Mouse (Mus musculus): ENCODE results near the gene Pkhd1. TPM values are rescaled to one million over a fixed set of nuclear protein-coding genes. Genes with fewer than 3 reads are reported as not detected.

The Pkhd1 gene
- polyA plus RNA-seq, 1 experiment: not detected

DNA sequence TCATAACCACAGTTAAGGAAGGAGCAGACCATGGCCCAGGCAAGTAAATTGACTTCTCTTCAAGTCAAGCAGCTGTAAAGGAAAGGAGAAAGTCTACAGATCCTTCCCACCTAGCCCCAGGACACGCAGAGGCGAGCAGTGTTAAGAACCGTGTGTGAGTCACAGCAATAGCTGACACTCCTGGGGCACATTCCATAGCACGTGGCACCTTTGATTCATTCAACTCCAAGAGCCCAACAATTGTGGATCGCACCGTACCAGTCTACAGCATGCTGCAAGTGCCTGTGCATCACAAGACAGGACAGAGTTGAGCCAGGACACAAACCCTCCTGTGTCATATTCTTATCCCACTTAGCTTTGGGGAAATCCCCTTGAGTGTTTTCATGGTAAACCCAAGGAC lies 306.9 kb downstream of the Pkhd1 start:
- H3K4me3 ChIP-seq (ENCODE audit: insufficient read depth, low read length): no peak overlapping the region
- TF ChIP-seq POLR2A (IDR thresholded peaks at IDR 0.05; ENCODE audit: borderline replicate concordance, low read depth, low read length): no peak
- TF ChIP-seq CTCF (IDR thresholded peaks at IDR 0.05; ENCODE audit: low read depth, low read length): no peak
- no peak overlapping the region for H3K27ac ChIP-seq (ENCODE audit: insufficient read depth, low read depth, low read length)
- no peaks in the 10 kb centered on the region for H3K4me1 ChIP-seq (ENCODE audit: control insufficient read depth, insufficient read depth, low read length)

DNA sequence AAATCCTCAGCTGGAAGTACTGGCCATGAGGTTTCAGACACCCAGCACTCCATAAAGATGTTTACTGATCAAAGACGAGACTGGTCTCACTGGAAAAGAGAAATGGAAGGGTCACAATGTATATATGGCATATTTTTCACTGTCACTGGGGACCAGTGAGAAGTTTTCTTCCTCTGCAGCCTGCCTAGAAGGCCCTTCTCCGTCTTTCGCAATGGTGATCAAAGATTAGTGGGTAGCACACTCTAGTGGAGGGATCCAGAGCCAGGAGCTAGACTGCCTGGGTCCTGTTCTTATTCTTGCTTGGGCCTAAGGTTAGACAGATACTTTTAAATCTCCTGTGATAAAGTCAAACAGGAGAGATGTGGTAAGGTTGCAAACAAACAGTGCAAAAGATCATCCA lies 311.7 kb downstream of the Pkhd1 start:
- no peak overlapping the region for H3K27ac ChIP-seq (ENCODE audit: insufficient read depth, low read depth, low read length)
- no peak overlapping the region for H3K4me3 ChIP-seq (ENCODE audit: insufficient read depth, low read length)
- H3K4me1 ChIP-seq (ENCODE audit: control insufficient read depth, insufficient read depth, low read length): no peaks in the 10 kb centered on the region
- TF ChIP-seq CTCF (IDR thresholded peaks at IDR 0.05; ENCODE audit: low read depth, low read length) (no peak), POLR2A (IDR thresholded peaks at IDR 0.05; ENCODE audit: borderline replicate concordance, low read depth, low read length) (no peak)

DNA sequence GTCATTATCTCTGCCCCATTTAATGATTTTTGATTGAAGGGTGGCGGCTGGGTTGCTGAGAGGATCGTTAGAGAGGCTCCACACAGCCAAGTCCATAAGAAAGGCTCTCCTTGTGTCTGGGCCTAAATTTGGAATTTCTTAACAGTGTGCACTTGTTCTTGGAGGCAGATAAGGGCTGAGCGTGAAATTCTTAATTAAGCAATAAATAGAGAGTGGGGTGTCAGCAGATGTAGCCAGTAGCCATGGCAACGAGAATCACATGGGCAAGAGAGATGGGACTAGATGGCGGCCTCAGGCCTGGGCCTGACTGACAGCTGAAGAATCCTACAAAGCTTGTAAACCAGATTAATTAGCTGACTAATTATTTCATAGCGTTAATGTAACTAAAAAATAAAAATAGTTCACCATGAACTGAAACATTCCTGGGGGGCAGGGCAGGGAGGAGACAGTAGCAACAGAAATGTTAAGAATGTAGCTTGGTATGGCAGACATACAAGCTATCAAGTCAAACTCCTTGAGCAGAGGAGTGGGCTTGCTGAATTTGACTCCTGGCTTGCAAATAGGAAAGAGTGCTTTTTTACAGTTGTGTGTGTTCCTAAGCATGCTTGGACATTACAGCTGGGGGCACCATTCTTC lies 314.8 kb downstream of the Pkhd1 start:
- H3K27ac ChIP-seq (ENCODE audit: insufficient read depth, low read depth, low read length): no peak overlapping the region
- TF ChIP-seq POLR2A (IDR thresholded peaks at IDR 0.05; ENCODE audit: borderline replicate concordance, low read depth, low read length): no peak
- TF ChIP-seq CTCF (IDR thresholded peaks at IDR 0.05; ENCODE audit: low read depth, low read length): no peak
- no peaks in the 10 kb centered on the region for H3K4me1 ChIP-seq (ENCODE audit: control insufficient read depth, insufficient read depth, low read length)
- H3K4me3 ChIP-seq (ENCODE audit: insufficient read depth, low read length): no peak overlapping the region

DNA sequence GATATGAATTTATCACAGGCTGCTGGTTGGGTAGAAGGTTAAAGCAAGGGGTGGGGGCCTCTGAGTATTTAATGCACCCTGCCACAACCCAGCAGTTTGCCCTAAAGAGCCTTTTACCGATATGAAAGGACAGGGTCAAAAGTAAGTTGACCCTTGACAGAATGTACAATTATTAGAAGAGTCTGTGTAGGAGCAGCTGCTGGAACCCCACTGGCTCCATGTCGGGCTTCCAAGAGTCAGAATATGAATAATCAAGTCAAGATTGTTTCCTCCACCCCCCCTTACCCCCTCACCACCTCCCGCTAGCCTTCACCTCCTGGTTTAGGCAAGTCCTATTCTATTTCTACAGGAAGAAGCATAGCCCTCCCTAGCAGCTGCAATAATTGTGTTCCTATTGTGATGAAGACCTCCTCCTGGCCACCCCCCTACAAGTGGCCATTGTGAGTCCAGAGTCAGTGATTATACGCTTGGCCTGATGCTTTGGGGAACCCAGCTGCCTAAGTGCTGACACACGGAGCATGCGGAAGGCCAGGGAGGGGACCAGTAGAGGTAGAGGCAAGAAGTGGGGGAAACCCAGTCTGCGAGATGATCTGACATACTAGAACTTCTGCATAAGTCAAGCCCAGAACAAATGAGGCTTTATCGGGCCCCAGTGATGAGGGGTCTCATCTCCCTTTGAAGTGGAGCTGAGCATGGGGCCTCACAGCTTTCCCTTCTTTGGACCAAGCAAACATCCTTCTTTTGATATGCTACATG lies 315.5 kb downstream of the Pkhd1 start:
- Histone ChIP-seq H3K4me1 (ENCODE audit: control insufficient read depth, insufficient read depth, low read length) (no peaks in the 10 kb centered on the region), H3K27ac (ENCODE audit: insufficient read depth, low read depth, low read length) (no peak overlapping the region), H3K4me3 (ENCODE audit: insufficient read depth, low read length) (no peak overlapping the region)
- TF ChIP-seq POLR2A (IDR thresholded peaks at IDR 0.05; ENCODE audit: borderline replicate concordance, low read depth, low read length) (no peak), CTCF (IDR thresholded peaks at IDR 0.05; ENCODE audit: low read depth, low read length) (no peak)

DNA sequence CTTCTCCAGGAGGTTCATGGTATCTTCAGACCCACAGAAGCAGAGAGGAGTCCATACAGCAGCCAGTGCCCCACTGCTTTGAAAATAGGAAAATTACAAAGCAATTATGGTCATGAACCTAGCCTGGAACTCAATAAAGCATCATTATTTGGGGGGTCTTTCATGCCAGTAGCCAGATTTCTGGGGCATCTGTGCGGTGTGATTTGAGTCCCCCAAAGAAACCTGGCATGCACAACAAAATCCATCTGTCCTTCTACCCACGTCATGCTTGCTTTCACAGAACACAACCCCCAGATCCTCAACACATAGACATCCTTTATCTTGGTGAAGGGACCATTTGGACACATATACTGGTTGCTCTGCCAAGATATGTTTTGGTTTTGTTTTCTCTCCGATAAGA lies 316.2 kb downstream of the Pkhd1 start:
- TF ChIP-seq POLR2A (IDR thresholded peaks at IDR 0.05; ENCODE audit: borderline replicate concordance, low read depth, low read length): no peak
- no peak for TF ChIP-seq CTCF (IDR thresholded peaks at IDR 0.05; ENCODE audit: low read depth, low read length)
- H3K27ac ChIP-seq (ENCODE audit: insufficient read depth, low read depth, low read length): no peak overlapping the region
- no peak overlapping the region for H3K4me3 ChIP-seq (ENCODE audit: insufficient read depth, low read length)
- H3K4me1 ChIP-seq (ENCODE audit: control insufficient read depth, insufficient read depth, low read length): no peaks in the 10 kb centered on the region

DNA sequence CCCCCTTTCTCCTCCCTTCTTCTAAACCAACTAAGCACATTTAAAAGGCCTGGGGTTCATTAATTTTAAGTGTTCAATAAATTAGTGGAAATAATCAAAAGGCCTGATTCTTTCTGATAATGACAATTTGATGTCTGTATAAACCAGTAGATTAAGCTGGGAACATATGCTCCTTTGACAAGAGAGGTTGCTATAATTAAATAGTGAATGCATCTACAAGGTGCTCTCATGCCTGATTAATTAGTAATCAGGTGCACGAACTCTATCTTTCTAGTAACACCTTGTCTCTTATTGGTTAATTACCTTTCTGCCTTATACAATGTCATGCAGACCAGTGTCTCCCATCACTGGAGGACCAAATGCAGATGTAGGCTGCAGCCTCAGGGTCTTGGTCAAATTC lies 329.2 kb downstream of the Pkhd1 start:
- Histone ChIP-seq H3K27ac (ENCODE audit: insufficient read depth, low read depth, low read length) (no peak overlapping the region), H3K4me1 (ENCODE audit: control insufficient read depth, insufficient read depth, low read length) (no peaks in the 10 kb centered on the region), H3K4me3 (ENCODE audit: insufficient read depth, low read length) (no peak overlapping the region)
- TF ChIP-seq CTCF (IDR thresholded peaks at IDR 0.05; ENCODE audit: low read depth, low read length): no peak
- TF ChIP-seq POLR2A (IDR thresholded peaks at IDR 0.05; ENCODE audit: borderline replicate concordance, low read depth, low read length): no peak

DNA sequence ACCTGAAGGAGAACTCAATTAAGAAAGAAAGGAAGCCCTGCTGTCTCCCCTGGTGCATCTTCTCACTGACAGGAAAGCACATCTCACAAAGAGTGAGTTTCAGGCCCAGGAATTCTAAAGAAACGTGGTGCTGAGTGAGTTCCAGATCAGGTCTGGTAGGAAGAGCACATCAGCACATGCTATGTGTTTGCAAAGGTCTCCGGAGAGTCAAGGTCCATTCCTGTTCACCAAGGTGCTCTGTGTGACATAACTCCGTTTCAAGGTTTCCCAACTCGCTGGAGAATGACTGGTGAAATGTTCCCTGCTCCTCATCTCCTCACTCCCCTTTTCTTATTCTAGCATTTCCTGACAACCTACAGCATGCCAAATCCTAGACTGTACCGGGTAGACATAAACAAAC lies 357.5 kb downstream of the Pkhd1 start:
- no peak for TF ChIP-seq POLR2A (IDR thresholded peaks at IDR 0.05; ENCODE audit: borderline replicate concordance, low read depth, low read length)
- TF ChIP-seq CTCF (IDR thresholded peaks at IDR 0.05; ENCODE audit: low read depth, low read length): no peak
- H3K27ac ChIP-seq (ENCODE audit: insufficient read depth, low read depth, low read length): no peak overlapping the region
- no peaks in the 10 kb centered on the region for H3K4me1 ChIP-seq (ENCODE audit: control insufficient read depth, insufficient read depth, low read length)
- no peak overlapping the region for H3K4me3 ChIP-seq (ENCODE audit: insufficient read depth, low read length)

DNA sequence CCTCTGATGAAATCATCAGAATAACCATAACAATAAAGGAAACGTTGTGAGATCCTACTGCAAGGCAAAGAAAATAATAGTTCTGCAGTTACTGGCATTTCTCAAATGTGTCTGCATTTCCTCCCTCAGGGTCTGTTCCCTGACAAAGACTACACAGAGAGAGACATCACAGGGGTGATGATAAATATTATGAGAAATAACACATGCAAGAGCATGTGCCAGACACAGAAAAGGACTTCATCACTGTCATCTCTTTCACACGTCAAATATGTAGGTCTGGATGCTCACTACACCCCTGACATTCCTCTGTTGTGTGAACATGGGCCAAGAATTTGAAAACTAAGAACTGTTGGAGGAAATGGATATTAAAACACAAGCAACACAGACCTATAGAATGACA lies 369.7 kb downstream of the Pkhd1 start:
- Histone ChIP-seq H3K27ac (ENCODE audit: insufficient read depth, low read depth, low read length) (no peak overlapping the region), H3K4me3 (ENCODE audit: insufficient read depth, low read length) (no peak overlapping the region), H3K4me1 (ENCODE audit: control insufficient read depth, insufficient read depth, low read length) (peaks cover 4% of the 10 kb centered on the region)
- TF ChIP-seq POLR2A (IDR thresholded peaks at IDR 0.05; ENCODE audit: borderline replicate concordance, low read depth, low read length) (no peak), CTCF (IDR thresholded peaks at IDR 0.05; ENCODE audit: low read depth, low read length) (no peak)

DNA sequence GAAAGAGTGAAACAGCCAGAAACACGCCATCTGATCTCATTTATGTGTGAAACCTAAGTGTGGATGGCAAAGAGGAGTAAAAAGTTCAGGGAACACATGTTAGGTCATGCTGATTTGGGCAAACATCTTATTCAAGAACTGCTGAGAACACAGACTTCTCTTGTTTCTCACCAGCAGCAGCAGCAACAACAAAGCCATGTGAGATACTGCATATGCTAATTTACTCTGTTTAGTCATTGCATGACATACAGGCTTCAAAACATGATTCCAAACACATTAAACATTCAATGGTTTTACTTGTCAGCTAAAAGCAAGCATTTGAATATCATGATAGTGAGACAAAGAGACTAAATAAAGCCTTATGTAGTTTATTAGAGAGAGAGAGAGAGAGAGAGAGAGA lies 401.2 kb downstream of the Pkhd1 start:
- H3K4me3 ChIP-seq (ENCODE audit: insufficient read depth, low read length): no peak overlapping the region
- TF ChIP-seq POLR2A (IDR thresholded peaks at IDR 0.05; ENCODE audit: borderline replicate concordance, low read depth, low read length) (no peak), CTCF (IDR thresholded peaks at IDR 0.05; ENCODE audit: low read depth, low read length) (no peak)
- no peak overlapping the region for H3K27ac ChIP-seq (ENCODE audit: insufficient read depth, low read depth, low read length)

DNA sequence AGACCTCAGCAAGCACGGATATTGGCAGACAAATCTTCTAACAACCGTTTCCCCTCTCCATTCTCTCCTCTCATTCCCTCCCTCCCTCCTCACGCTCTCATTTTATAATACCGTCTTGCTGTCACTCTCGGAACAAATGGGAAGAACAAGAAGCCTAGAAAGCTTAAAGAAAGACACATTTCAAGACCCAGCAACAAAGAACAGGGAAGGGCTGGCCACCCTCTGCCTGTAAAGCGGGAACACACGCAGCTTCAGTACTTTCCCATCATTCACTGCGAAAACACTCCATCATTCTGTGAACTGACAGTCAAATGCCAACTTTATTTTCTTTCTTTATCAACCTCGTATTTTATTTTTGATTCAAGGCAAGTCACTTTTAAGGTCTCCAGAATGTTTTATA lies 427.4 kb downstream of the Pkhd1 start:
- Histone ChIP-seq H3K4me3 (ENCODE audit: insufficient read depth, low read length) (no peak overlapping the region), H3K27ac (ENCODE audit: insufficient read depth, low read depth, low read length) (no peak overlapping the region), H3K4me1 (ENCODE audit: control insufficient read depth, insufficient read depth, low read length) (no peaks in the 10 kb centered on the region)
- TF ChIP-seq CTCF (IDR thresholded peaks at IDR 0.05; ENCODE audit: low read depth, low read length) (no peak), POLR2A (IDR thresholded peaks at IDR 0.05; ENCODE audit: borderline replicate concordance, low read depth, low read length) (no peak)

More for the DNA sequence above, 401.2 kb downstream of the Pkhd1 start:
- no peaks in the 10 kb centered on the region for H3K4me1 ChIP-seq (ENCODE audit: control insufficient read depth, insufficient read depth, low read length)

Data from bone marrow macrophage, adult 2 months (primary cell).